Mouse (Mus musculus): ENCODE measurements around the gene Itga1. TPM values are rescaled to one million over a fixed set of nuclear protein-coding genes. Genes with fewer than 3 reads are reported as not detected.

Itga1 gene
- total RNA-seq, 2 experiments from 2014 or later = 4.2 to 4.4 TPM

DNA sequence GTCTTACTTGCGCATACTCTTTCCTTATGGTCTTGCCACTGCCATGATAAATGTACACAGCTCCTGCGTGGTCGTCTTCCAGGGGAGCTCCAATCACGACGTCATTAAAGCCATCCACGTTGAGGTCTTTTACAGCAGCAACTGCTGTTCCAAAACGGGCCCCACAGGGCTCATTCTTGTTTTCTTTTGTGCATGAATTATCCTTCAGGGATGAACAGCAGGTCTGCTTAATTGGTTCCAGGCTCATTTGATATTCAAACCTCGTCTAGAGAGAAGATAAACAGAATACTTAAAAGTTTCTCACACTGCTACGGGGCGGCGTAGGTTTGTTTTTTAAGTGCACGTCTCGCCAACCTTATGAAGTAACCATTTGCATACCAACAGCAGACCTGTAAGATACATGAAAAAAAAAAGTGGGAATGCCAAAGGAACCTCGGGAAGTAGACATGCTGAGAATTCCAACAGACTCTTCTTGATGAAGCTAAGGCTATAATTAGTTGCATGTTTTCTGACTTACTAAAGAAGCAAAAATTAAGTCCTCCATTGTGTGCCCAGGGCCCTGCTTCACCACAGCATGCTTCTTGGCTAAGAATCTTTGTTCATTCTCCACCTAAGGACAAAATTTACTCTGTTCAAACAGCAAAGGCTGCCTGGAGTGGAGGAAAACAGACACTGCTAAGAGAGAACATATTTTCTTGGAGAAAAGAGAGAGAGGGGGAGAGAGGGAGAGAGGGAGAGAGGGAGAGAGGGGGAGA lies 109.3 kb downstream of the Itga1 start:
- DNase-seq (ENCODE audit: low spot score in 2 of 2) = peak in 1 of 2 experiments; percentile 6

DNA sequence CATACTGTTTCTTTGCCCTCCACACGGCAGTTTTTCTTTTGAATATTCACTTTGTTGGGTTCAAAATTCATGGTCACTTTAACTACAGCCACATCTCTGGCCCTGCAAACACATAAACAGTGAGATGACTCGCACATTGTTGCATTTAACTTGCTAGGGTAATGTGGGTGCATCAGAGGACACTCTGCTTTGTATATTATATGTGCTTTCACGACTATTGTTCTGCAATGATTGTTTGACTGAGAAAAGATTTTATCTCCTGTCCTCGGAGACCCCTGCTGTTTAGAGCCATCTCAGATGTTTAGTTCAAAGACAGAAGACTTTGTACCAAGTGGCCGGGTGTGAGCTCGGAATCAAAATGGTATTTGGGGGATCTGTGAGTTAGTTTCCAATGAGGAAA lies 114.1 kb downstream of the Itga1 start:
- DNase-seq (ENCODE audit: low spot score in 2 of 2) = no peak

DNA sequence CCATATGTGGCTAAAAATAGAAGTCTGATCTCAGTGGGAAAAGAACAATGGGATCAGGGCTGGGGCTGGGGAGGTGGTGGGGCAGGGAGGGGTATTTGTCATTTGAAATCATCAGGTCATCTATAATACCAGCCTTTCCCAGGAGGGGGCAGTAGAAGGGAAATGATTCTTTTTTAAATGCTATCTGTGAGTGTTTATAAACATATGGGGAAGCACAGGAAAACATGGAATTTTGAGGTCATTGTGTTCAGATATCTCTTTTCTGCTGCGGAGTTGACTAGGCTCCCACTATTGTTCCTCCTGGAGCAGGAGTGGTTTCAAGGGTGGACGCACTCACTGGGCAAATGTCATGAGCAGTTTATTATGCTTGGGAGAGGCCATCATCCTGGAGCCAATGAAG lies 114.6 kb downstream of the Itga1 start:
- DNase-seq (ENCODE audit: low spot score in 2 of 2) = peak in 1 of 2 experiments; percentile 21

DNA sequence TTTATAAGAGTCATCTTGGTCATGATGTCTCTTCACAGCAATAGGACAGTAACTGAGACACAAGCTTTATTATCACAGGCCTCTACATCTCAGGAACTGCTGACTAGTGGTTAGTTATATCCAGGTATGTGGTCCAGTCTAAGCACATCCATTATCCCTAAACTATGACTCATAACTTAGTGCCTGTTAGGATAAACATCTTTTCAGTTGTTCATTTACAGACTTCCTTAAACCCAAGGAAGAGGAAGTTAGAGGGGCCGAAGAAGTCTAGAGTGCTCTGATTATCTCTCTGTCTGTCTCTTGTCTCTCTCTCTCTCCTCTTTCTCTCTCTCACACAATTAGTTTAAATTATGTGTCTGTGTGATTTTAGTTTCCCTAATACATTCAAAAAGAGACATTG lies 117.1 kb downstream of the Itga1 start:
- no peak for DNase-seq (ENCODE audit: low spot score in 2 of 2)

DNA sequence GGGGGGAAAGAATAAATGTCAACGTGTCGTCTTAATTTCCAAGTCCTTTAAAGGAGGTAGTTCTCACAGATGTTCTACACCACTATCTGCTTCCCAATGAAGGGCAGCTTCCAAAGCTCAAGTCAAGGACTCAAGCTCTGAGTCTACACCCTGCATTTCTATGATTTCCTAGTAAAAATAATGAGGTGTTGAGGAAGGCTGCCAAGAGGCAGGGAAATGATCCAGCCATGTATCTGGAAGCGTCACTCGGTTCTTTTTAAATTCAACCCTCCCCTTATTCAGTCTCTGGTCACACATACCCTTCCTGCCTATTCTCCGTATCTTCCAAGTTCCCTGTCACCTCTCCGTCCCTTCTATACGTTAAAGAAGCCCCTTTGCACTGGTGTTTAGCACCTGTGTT lies 118.6 kb downstream of the Itga1 start:
- DNase-seq (ENCODE audit: low spot score in 2 of 2) = no peak

DNA sequence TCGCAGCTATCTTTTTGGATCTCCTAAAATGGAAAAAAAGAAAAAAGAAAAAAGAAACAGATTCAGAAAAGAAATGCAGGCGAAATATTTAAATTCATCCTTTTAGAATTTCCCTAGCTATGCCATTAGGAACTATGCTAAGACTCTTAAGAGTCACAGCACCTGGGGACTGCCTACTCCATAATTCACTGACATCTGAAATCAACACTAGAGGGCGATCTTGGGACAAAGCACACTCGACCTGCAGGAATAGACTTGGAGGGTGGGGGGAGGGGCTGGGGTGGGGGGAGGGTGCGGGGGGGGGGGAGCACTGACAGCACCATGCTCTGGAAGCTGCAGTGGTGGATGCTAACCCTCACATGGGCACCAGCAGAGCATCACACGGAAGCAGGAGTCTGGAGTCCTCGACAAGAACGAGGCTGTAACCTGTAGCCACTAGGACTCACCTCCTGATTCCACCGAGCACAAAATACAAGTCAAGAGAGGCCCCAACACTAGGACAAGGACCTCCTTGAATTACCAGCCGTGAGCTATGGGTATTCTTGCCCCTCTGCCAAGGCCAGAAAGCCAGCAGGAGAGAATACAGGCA lies 120.8 kb downstream of the Itga1 start:
- DNase-seq (ENCODE audit: low spot score in 2 of 2) = no peak

DNA sequence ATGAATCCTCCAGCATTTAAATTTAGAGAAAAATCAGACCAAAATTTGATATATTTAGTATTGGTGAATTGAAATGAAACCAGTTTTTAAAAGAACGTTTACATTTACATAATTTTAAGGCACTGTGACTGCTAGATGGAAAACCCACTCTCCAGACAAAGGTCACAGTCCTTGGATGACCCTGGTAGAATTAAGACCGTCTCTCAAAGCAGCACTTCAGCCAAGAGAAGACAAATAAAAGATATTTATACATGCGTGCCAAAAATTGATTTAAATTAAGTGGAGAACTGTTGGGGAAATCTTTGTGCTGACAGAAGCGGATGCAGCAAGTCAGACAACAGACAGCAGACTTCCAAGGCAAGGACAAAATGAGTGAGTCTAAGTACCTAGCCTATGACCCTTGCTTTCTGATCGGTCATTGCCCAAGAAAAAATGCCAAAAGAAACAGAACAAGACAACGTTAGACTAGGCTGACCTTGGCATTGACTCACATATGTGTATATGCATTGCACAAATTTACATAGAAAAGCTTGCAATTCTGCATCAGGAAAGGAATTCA lies 127.2 kb downstream of the Itga1 start:
- no peak for DNase-seq (ENCODE audit: low spot score in 2 of 2)

DNA sequence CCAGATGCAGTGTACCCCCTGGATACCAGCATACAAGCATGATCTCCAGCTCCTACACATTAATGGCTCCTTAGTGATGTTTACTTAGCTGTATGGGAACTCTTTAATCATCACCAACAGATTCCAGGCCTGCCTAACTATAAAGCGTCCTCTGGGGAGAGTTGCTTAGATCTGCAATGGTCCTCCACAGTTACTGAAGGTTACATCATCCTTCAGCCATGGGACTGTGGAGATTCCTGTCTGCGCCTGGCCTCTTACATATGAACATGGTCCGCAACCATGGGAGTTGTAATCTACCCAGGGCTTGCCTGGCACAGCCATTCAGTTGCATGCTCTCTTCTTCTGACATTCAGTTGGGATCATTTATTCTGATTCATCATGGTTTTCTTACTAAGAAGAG lies 129.9 kb downstream of the Itga1 start:
- no peak for DNase-seq (ENCODE audit: low spot score in 2 of 2)

DNA sequence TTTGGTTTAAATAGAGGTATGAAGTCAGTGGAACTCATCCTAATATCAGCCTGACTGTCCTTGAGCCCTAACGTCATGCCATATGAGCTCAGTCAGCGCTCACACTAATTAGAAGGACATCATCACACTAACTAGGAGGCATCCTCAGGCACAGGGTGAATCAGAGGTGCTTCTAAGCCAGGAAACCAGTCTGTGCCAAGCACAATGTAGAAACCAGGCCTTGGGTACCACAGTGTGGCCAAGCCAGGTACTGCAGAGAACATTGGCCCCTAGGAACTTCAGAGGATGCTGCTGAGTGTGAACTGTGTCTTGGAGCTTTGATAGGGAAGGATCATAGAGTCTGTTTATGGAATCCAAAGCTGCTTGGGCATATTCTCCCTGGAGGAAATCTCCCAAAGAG lies 137.5 kb downstream of the Itga1 start:
- peak; percentile 64 to 93 for DNase-seq (ENCODE audit: low spot score in 2 of 2)

DNA sequence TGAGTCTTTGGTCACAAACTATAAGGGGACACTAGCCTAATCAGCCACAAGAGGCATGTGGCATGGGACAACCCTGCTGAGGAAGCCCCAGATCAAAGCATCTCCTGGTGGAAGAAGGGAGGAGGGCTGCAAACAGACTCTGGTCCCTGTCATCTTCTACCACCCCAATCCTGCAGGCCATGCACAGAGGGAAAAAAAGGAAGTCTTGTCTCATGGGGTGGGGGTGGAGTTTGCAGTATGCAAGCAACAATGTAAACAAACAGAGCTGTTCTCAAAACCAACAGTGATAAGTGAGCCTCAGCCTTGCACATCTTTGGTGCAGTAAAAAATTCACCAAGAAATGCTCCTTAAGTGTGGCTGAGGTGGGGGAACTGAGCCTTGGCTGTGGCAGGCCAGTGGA lies 147.2 kb downstream of the Itga1 start:
- no peak for DNase-seq (ENCODE audit: low spot score in 2 of 2)

DNA sequence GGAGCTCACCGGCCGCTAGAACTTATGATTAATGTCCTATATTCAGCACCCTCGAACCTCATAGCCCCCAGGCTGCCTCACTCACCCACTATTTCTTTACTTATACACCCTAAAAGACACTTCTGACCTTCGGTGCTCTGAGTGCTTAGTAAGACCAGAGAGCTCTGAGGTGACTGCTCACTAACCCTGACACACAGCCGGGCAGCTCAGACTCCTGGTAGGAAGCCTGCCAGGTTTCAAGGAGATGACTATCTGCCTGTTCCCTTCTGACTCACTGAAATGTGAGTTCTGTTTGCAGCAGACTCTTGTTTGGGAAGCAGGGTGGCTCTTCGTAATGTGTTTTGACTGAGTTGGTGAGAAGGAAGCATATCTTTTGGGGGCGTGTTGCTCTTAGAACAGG lies 168.2 kb downstream of the Itga1 start:
- DNase-seq (ENCODE audit: low spot score in 2 of 2) = peak in 1 of 2 experiments; percentile 5

DNA sequence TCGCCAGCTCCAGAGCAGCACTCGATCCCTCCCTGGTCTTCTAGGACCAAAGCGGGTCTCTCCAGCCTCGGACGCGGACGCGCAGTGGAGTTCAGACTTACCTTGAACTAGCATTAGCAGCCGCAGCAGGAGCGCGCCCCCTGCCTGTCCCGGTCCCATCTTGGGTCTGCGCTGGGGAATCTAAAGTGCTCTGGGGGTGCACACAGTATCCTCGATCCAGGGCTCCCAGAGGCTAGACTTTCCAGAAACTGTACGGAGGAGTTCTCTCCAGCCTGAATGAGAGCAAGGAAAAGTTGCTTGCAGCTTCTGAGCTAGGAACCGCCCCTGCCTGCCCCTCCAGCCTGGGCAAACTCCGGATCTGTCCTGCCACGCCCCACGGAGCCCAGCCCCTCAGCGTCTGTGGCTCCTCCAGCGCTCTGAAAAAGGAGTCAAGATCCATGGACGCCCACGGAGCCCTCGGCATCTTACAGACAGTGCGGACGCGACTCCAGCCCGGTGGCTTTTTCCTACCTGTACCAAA lies 169.9 kb downstream of the Itga1 start, which contains the start of gene Itga2:
Gene Itga2, minus strand, starts transcription at position 326 of the 520 bp plus-strand sequence.
- peak in 1 of 2 experiments; percentile 26 for DNase-seq (ENCODE audit: low spot score in 2 of 2)

DNA sequence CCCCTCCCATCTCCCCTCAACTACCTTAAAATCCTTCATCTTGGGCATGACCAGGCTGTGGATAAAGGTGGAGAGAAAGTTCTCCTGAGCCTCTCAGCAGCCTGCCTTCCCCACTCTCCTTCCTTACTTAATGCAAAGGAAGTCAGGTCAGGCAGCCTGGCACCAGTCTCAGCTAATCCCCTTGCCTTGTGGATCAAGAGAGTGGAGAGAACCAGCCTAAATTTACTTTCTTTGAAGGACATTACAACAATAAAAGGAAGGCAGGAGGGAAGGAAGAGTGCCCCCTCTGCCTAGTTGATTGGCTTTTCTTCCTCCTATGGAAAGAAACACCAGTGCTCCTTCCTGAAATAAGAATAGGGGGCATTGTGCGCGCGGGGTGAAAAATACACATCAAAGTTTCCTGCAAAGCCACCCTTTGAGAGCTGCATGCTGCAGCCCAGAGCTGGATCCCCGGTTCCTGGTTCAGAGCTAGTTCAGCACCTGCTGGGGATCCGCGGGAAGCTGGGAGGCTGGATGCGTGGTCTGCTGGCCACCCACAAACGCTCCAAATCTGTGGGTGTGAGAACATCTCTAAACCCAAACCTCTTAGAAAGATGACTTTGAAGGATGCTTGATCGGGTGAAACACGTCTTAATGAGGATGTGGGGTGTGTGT lies 170.6 kb downstream of the Itga1 start:
- peak in 1 of 2 experiments; percentile 20 for DNase-seq (ENCODE audit: low spot score in 2 of 2)

DNA sequence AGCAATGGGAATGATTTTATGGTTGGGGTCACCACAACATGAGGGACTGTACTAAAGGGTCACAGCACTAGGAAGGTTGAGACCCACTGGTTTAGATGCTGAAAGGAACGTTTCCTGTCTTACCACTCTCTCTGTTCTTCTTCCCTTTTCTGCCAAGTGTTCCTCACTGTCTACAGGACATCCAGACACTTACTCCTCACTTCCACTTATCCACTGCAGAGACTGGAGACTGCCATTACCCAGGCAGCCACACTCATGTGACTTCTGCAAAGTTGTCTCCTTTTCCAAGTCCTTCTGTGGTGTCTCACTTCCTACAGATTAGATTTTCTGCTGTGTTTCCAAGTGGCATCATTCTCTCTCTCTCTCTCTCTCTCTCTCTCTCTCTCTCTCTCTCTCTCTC lies 177.0 kb downstream of the Itga1 start:
- DNase-seq (ENCODE audit: low spot score in 2 of 2) = no peak

DNA sequence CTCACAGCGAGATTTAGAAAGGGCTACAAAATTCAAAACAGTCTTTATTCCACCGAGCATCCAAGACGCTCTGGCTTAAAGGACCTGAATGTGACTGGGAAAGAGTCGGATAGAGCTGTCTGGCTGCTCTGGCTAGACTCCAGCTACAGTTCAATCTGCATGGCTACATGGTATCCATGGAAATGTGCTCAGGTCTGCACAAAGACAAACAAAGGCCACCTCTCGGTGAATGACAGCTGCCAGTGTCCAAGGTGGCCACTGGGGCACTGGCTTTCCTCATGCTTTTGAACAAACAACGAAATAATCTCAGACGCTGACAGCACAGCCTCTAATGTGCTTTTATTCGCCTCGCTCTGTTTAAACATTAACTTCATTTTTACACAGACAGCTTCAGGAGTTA lies 178.4 kb downstream of the Itga1 start:
- peak in 1 of 2 experiments; percentile 18 for DNase-seq (ENCODE audit: low spot score in 2 of 2)

DNA sequence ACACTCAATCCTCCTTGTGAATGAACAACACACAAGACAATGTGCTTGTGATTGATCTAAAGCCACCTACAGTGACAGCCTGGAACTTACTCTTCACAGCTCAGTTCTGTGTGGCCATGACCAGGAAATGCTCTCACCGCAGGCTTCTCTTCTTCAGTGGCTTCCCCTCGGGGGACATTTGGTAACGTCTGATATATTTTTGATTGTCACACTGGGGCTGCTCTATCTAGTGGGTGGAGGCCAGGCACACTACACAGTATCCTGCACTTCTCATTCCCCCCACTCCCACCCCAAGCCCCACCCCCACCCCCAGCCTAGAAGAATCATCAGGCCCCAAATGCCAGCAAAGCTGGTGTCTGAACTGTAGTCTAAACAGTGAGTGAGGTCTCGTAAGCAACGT lies 186.0 kb downstream of the Itga1 start:
- DNase-seq (ENCODE audit: low spot score in 2 of 2) = no peak

DNA sequence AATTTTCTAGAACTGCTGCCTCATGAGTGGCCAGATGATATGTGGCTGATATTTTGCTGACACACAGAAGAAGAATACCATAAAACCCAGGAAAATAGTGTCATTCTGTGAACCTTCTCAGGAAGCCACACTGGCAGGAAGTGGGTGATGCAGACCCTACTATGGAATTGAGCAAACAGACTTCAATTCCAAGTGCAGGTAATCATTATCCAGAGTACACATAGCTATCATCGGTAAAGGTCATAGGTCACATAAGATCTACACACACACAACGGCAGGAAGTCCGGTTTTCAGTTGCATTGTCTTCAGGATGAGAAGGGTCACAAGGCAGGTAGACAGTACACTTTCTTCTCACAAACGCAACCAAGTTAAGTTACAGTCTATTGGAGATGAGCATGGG lies 186.8 kb downstream of the Itga1 start:
- no peak for DNase-seq (ENCODE audit: low spot score in 2 of 2)

DNA sequence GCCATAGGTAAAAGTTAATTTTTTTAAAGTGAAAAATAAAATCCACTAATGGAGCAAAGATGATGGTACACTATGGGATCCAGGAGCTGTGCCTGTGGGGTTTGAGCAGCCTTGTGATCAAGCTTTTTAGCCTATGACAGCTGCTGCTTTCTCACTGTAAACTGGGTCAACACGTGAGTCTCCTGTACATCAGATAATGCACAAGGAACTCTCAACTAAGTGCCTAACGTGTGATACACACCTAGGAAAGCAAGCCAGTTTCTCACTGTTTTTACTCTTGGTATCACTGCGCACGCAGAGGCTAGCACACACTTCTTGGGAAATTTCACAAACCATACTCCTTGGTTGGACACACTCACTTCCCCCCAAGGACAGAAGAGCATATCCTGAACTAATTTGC lies 187.2 kb downstream of the Itga1 start:
- DNase-seq (ENCODE audit: low spot score in 2 of 2) = no peak

DNA sequence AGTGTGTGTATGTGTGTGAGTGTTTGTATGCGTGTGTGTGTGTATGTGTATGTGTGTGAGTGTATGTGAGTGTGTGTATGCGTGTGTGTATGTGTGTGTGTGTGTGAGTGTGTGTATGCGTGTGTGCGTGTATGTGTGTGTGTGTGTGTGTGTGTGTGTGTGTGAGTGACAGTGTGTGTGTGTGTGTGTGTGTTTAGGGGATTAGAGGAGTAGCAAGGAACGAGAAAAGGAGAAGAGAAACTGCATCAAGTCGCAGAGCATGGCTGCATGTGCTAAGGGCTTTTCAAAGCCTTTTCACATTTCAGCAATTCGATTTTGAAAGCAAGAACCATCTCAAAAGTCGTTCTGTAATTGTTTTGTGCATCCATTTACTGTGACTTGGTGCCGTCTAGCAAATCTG lies 191.1 kb downstream of the Itga1 start:
- DNase-seq (ENCODE audit: low spot score in 2 of 2) = no peak

DNA sequence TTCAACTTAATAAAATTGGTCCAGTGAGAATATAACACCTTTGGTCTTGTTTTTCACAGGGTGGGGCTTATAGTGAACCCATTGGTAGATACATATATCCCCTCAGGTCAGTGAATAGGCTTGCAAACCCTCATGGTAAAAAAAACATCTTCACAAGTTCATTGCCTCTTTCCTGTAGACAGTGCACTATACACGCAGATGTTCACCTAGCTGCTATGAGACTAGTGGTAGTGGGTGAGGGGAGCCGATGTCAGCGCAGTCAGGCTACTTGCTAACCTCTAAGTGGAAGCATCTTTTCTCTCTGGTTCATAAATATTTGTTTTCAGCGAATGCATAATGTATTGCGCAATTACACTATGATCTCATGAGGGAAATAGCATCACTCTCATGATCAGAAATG lies 192.2 kb downstream of the Itga1 start:
- DNase-seq (ENCODE audit: low spot score in 2 of 2) = no peak

DNA sequence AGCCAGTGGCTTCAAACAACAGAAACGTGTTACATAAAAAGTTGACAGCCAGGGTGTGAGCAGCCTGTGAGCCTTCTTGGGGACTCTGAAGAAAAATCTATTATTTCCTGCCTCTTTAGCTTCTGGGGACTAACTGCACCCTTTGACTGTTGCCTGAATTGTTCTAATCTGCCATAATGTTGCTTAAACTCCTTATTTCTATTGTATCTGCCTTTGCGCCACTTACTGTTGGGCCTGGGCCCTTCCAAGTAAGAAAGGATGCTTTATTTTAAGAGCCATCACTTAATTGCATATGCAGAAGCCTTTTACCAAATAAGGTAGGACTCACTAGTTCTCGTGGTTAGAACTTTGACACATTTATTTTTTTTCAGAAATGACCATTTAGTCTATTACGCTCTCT lies 193.9 kb downstream of the Itga1 start:
- DNase-seq (ENCODE audit: low spot score in 2 of 2) = no peak

All from layer of hippocampus, adult 18-20 months (tissue).